Mouse (Mus musculus): Measurements from ENCODE around the gene Tmem190. TPM values are rescaled to one million over a fixed set of nuclear protein-coding genes. Genes with fewer than 3 reads are reported as not detected.

The Tmem190 gene
- not detected in 2 replicates for polyA plus RNA-seq (2012; rRNA removed)

DNA sequence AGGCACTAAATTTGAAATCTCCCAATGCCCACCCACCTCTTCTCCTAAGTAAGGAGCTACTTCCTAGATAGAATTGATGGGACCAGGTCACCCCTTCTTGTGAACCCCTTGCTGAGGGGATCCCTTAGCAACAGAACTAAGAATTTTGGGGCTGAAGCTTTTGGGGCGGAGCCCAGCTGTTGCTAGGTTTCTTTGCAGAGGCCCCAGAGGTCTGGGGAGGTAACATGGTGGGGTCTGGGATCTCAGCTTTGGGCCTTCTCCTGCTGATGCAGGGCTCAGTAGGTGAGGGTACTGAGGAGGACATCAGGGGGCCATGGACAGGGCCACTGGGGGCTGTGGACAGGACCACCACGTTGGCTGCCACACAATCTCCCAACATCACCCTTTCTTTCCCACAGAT, at the start of gene Tmem190, which contains the start of gene Il11:
Tmem190 (plus strand) TSS at position 179 of the 400 bp plus-strand sequence.
Il11 (minus strand) TSS at position 101 of the 400 bp plus-strand sequence.

DNA sequence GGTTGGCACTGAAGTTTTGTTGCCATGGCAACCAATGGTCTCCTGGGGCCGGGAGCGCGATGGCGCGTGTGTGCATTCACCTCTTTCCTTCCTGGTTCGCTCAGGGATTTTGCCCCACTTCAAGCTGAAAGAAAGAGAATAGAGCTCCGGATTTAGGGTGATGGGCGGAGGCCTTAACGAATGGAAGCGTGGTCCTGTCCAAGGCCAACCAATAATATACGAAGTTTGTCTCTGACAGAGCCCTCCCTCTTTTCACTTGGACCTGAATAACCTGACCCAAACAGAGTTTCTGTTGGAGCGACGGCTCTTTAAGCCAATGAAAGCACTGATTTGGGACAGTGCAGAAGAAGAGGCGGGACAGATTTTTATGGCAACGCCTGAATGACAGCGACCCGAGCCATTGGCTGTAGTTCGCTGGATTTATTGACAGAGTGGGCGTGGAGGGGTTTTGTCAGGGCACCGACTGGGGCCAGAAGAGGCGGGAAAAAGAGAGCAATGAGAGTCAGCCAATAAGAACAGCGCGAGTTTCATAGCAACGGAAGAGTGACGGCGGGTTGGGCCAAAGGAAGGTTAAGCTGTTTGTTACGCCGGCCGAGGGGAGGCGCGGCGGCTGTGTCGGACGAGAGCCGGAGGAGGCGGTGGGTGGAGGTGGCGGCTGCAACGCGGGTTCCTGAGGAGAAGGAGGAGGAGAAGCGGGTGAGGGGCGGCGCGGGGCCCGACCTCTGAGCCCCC, 43.0 kb upstream of the Tmem190 start, which contains the start of gene Kmt5c:
Kmt5c (plus strand) TSS at position 572 of the 732 bp plus-strand sequence.

DNA sequence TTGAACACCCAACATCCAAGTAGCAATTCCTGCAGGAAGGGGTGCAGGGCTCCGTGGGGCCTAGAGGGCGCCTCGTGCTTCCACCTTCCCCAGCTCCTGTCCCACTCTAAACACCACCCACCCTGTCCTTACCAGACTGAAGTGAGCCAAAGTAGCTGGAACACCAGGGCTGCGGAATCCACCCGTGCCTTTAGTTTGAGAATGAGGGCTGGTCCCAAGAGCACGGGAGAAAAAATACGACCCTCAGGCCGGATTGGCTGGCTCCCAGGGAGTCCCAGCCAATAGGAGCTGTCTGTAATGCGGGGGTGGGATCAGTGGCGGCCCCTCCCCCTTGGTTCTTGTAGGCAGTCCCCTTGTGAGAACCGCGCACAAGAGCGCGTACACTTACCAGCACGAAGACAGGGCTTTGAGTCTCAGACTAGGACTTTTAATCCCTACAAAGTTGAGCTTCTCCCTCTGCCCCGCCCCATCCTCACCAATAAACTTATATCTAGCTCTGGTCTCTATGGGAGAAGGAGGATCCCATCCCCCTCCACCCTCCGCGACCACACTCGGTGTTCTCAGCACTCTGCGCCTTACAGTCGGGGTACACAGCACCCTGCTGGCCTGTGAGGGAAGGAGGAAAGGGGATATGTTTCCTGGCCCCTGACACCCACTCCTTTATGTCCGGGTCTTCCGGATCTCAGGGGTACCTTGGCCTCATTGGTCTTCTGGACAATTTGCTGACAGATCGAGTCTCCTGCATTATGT, 29.7 kb upstream of the Tmem190 start, which contains the start of gene Cox6b2:
Cox6b2 (minus strand) TSS at position 274 of the 750 bp plus-strand sequence.

DNA sequence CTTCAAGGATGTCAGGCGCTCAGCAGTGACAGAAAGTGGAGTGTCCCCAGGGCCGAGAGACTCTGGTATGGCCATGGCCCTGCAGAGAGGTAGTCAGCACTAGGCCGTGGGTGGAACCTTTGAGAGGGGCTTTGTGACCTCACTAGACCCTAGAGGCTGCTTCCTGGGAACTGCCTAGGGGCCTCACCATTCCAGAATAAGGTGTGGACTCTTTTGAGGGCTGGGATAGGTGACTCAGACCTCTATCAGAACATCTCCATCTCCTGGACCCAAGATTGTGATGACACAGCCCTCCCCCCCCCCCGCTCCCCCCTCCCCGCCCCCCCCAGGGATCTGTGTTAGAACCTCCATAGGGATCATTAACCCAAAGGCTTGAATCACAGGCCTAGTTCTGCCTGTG, 11.5 kb upstream of the Tmem190 start, which contains the start of gene Fam71e2:
Fam71e2 (minus strand) TSS at position 101 of the 400 bp plus-strand sequence.

DNA sequence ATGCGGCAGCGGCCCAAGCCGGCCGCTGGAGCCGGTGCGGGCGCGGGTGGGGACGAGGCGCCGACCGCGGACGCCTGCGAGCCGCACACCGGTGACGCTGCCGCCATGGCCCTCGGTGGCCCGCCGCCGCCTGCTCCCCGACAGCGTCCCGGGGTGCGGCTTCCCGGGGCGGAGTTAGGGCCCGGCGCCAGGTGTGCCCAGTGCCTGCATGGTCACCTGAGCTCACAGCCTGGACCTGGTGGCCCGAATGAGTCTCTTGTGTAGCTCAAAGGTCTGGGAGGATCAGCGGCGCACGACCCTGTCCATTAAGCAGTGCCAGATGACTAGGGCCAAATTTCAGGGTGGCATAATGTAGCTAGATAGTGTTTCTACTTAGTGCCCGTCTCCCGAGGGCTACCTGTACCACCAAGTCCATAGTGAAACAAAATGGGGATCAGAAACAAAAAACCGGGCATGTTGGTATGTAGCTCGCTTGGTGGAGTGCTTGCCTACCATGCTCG, 6.7 kb downstream of the Tmem190 start, which contains the start of gene Tmem238:
Tmem238 (minus strand) TSS at position 221 of the 500 bp plus-strand sequence.

DNA sequence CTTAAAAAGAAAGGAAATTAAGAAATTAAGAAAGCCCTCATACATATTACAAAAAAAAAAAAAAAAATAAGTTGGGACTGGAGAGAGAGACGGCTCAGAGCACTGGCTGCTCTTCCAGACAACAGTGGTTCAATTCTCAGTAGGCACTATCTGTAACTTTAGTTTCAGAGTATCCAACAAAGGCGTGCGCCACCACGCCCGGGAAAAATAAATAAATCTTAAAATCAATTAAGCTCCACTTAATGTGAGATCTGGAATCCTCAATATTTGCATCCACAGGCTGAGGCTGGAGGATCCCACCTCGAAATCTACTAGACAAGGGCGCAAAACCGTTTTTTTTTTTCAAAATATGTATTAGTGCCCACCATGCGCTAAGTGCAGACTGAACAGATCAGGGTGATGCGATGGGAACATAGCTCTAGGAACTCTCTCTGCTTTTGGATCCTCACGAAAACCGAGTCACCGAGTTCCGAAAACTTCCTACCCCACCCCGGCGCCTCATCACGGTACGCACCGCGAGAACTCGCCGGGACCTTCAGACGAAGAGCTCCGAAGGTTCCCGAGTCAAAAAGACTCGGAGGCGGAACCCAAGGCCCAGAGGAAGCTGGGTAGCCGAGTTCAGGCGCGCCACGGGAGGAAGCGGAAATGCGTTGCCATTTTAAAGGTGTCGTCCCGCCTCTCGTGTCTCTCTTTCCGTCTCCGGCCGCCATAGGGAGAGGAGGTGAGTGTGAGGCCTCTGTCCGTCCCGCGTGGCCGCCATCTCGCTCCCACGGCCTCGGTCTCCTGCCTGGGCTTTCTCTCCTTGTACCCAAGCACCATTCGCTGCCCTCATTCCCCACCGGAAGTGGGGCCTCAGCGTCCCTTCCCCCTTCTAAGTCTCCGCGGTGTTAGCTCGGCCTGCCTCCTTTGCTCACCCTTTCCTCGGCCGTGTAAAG, 9.8 kb downstream of the Tmem190 start, which contains the start of gene Rpl28:
Rpl28 (plus strand) TSS at position 597 of the 935 bp plus-strand sequence.

DNA sequence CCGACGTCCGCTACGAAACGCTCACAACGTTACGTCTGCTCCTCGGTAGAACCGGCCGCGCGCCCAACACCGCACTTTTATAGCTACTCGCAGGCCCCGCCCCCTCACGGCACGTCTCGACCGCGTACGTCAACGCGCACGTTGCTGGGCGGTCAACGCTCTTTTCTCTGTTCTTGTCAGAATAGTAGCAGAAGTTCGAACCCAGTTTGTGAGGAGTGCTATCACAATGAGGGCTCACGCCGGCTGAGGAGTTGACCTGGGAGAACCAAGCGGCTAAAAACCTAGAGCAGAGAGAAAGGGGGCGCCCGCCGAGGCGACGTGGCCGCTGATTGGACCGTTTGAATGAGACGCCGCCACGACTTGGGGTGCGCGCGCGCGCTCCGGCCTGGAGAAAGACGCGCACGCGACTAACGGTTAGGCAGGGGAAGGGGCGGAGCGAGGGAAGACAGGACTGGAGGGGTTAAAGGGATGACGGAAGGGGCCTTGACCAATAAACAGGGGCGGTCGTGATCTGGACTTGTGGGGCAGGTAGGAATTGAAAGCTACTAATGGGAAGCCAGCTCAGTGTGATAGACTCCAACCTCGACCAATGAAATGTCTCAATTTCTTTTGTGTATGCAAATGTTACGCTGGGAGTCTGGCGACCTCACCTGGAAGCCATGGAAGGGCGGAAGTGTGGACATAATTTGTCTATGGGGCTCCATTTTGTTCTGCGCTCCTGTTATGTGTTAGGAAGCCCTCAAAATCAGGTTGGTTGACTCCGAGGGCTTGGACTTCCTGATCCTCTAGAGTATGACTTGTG, 29.8 kb downstream of the Tmem190 start, which contains the start of gene Ube2s:
Ube2s (minus strand) TSS at position 288 of the 802 bp plus-strand sequence.

Other genes starting within 250 kb of the Tmem190 start
- 0.25 and 0.27 TPM in 2 replicates for gene Syt5, start 235.4 kb upstream of the Tmem190 start, polyA plus RNA-seq (2012; rRNA removed)
- gene Ptprh, start 178.9 kb upstream of the Tmem190 start, polyA plus RNA-seq (2012; rRNA removed), result 0.01 and 0.04 TPM in 2 replicates
- 36.5 and 38.2 TPM in 2 replicates for gene Tmem86b, start 151.5 kb upstream of the Tmem190 start, polyA plus RNA-seq (2012; rRNA removed)
- 28.8 and 34.0 TPM in 2 replicates for gene Ppp6r1, start 123.9 kb upstream of the Tmem190 start, polyA plus RNA-seq (2012; rRNA removed)
- gene Hspbp1, start 97.9 kb upstream of the Tmem190 start, polyA plus RNA-seq (2012; rRNA removed), result 20.4 and 21.6 TPM in 2 replicates
- 0.31 and 0.32 TPM in 2 replicates for gene Brsk1, start 92.3 kb upstream of the Tmem190 start, polyA plus RNA-seq (2012; rRNA removed)
- gene Tmem150b, start 57.7 kb upstream of the Tmem190 start, polyA plus RNA-seq (2012; rRNA removed), result 0.74 and 0.80 TPM in 2 replicates
- 53.8 and 67.2 TPM in 2 replicates for gene Kmt5c, start 42.8 kb upstream of the Tmem190 start, polyA plus RNA-seq (2012; rRNA removed)
- gene Cox6b2, start 29.8 kb upstream of the Tmem190 start, polyA plus RNA-seq (2012; rRNA removed), result 80.4 and 84.3 TPM in 2 replicates
- 0.01 TPM in 1 of 2 replicates, not detected in the other for gene Fam71e2, start 11.6 kb upstream of the Tmem190 start, polyA plus RNA-seq (2012; rRNA removed)
- gene Il11, start 78 bp upstream of the Tmem190 start, polyA plus RNA-seq (2012; rRNA removed), result 0.02 and 0.13 TPM in 2 replicates
- gene Tmem238, start 6.7 kb downstream of the Tmem190 start, polyA plus RNA-seq (2012; rRNA removed), result 11.3 and 11.9 TPM in 2 replicates
- gene Rpl28, start 9.9 kb downstream of the Tmem190 start, polyA plus RNA-seq (2012; rRNA removed), result 244 and 284 TPM in 2 replicates
- gene Ube2s, start 29.7 kb downstream of the Tmem190 start, polyA plus RNA-seq (2012; rRNA removed), result 252 and 281 TPM in 2 replicates
- gene Shisa7, start 61.8 kb downstream of the Tmem190 start, polyA plus RNA-seq (2012; rRNA removed), result 0.08 and 0.18 TPM in 2 replicates
- 5.7 and 6.4 TPM in 2 replicates for gene Isoc2b, start 87.3 kb downstream of the Tmem190 start, polyA plus RNA-seq (2012; rRNA removed)
- 29.3 and 33.2 TPM in 2 replicates for gene Isoc2a, start 94.2 kb downstream of the Tmem190 start, polyA plus RNA-seq (2012; rRNA removed)
- gene Gm36210, start 123.6 kb downstream of the Tmem190 start, polyA plus RNA-seq (2012; rRNA removed), result 0.03 and 0.05 TPM in 2 replicates
- 2.1 and 2.5 TPM in 2 replicates for gene Zfp628, start 132.3 kb downstream of the Tmem190 start, polyA plus RNA-seq (2012; rRNA removed)
- gene Nat14, start 139.1 kb downstream of the Tmem190 start, polyA plus RNA-seq (2012; rRNA removed), result 0.61 and 0.77 TPM in 2 replicates
- 0.25 and 0.30 TPM in 2 replicates for gene Ssc5d, start 142.8 kb downstream of the Tmem190 start, polyA plus RNA-seq (2012; rRNA removed)
- 0.06 TPM in 1 of 2 replicates, not detected in the other for gene Sbk2, start 181.5 kb downstream of the Tmem190 start, polyA plus RNA-seq (2012; rRNA removed)
- gene Sbk3, start 188.2 kb downstream of the Tmem190 start, polyA plus RNA-seq (2012; rRNA removed), result 0.01 TPM in 2 replicates
- gene Zfp579, start 213.2 kb downstream of the Tmem190 start, polyA plus RNA-seq (2012; rRNA removed), result 8.2 and 11.4 TPM in 2 replicates
- gene Zfp524, start 231.5 kb downstream of the Tmem190 start, polyA plus RNA-seq (2012; rRNA removed), result 10.6 and 11.9 TPM in 2 replicates
- 11.8 and 13.2 TPM in 2 replicates for gene Fiz1, start 231.8 kb downstream of the Tmem190 start, polyA plus RNA-seq (2012; rRNA removed)
- gene Gm44973, start 232.6 kb downstream of the Tmem190 start, polyA plus RNA-seq (2012; rRNA removed), result 0.10 TPM in 1 of 2 replicates, not detected in the other
- gene Zfp865, start 237.4 kb downstream of the Tmem190 start, polyA plus RNA-seq (2012; rRNA removed), result 5.6 and 7.4 TPM in 2 replicates
- 0.32 and 0.41 TPM in 2 replicates for gene Ccdc106, start 237.6 kb downstream of the Tmem190 start, polyA plus RNA-seq (2012; rRNA removed)

All from liver, embryonic 18 days (tissue).